Mouse (Mus musculus): ENCODE measurements around the gene Tspan11. TPM values are rescaled to one million over a fixed set of nuclear protein-coding genes. Genes with fewer than 3 reads are reported as not detected.

The Tspan11 gene
- polyA plus RNA-seq, 1 experiment from 2014 or later = 11.7 TPM

DNA sequence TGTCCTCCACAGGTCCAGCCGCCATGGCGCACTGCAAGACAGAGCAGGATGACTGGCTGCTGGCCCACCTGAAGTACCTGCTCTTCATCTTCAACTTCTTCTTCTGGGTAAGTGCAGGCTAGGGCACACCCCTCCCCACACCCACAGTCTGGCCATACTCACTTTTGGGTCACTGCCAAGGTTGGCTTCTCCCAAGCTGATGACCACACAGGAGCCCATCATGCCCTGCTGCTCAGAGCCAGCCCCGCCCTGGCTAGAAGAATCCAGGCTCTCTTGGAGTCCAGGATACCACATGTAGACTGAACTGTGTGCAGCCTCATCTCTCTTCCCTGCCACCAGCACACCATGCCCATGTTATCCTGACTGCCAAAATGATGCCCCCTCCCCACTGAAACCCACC lies 25.5 kb downstream of the Tspan11 start:
- Histone ChIP-seq H3K27me3 (ENCODE audit: control insufficient read depth, insufficient read depth, low read length) (no peaks in the 10 kb centered on the region), H3K9ac (ENCODE audit: low read length) (no peak overlapping the region), H3K4me3 (ENCODE audit: low read depth, low read length) (no peak overlapping the region), H3K27ac (ENCODE audit: low read depth, low read length) (no peak overlapping the region), H3K4me2 (ENCODE audit: low read depth) (no peak overlapping the region), H3K36me3 (ENCODE audit: control insufficient read depth, insufficient read depth, low read length) (no peaks in the 10 kb centered on the region; the same call in 1 of the 2 replicates), H3K9me3 (ENCODE audit: control insufficient read depth, low read length) (no peaks in the 10 kb centered on the region), H3K4me1 (ENCODE audit: control insufficient read depth, insufficient read depth, low read length) (no peaks in the 10 kb centered on the region)
- ATAC-seq (ENCODE audit: insufficient read depth, low FRiP score, low TSS enrichment) (no peak), DNase-seq (ENCODE audit: low spot score) (no peak)
- 92% methylated on average over 3 of the region's 3 CpGs for WGBS

DNA sequence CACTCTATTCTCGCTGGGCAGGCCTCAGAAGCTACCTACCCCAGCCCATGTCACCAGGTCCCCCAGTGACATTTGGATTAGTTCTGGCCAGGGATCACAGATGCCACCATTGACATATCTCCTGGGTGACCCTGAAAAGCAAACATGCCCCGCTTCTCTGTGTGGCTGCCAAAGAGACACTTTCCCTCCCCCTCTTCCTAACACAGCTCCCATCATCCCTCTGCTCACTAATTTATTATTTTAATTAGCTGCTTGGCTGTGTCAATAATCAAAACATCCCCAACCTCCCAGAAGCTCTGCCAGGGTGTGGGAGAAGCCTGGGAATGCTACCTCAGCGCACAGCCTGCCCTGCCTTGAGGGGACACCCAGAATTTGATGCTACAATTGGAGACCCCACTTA lies 29.6 kb downstream of the Tspan11 start:
- no peaks in the 10 kb centered on the region for H3K27me3 ChIP-seq (ENCODE audit: control insufficient read depth, insufficient read depth, low read length)
- 80% methylated on average over 3 of the region's 3 CpGs for WGBS
- no peak overlapping the region for H3K4me2 ChIP-seq (ENCODE audit: low read depth)
- H3K4me3 ChIP-seq (ENCODE audit: low read depth, low read length) = no peak overlapping the region
- H3K27ac ChIP-seq (ENCODE audit: low read depth, low read length) = no peak overlapping the region
- H3K36me3 ChIP-seq (ENCODE audit: control insufficient read depth, insufficient read depth, low read length) = no peaks in the 10 kb centered on the region; the same call in 1 of the 2 replicates
- no peaks in the 10 kb centered on the region for H3K4me1 ChIP-seq (ENCODE audit: control insufficient read depth, insufficient read depth, low read length)
- ATAC-seq (ENCODE audit: insufficient read depth, low FRiP score, low TSS enrichment) (no peak), DNase-seq (ENCODE audit: low spot score) (no peak)
- H3K9me3 ChIP-seq (ENCODE audit: control insufficient read depth, low read length) = no peaks in the 10 kb centered on the region
- no peak overlapping the region for H3K9ac ChIP-seq (ENCODE audit: low read length)

DNA sequence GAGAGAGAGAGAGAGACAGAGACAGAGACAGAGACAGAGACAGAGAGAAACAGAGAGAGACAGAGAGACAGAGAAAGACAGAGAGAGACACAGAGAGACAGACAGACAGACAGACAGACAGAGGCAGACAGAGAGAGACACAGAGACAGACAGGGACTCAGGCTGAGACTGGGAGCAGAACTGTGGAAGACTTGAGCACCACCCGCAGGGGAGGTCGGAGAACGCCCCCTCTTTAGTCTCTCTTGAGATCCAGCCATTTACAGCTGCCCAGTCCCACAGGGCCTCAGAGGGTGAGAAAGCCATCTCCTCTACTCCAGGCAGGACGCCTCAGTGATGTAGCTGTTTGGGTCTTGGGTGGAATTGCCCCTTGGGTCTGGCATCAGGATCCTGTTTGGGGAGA lies 30.3 kb downstream of the Tspan11 start:
- no peak for ATAC-seq (ENCODE audit: insufficient read depth, low FRiP score, low TSS enrichment)
- Histone ChIP-seq H3K36me3 (ENCODE audit: control insufficient read depth, insufficient read depth, low read length) (no peaks in the 10 kb centered on the region; the same call in 1 of the 2 replicates), H3K9me3 (ENCODE audit: control insufficient read depth, low read length) (no peaks in the 10 kb centered on the region), H3K4me2 (ENCODE audit: low read depth) (no peak overlapping the region), H3K9ac (ENCODE audit: low read length) (no peak overlapping the region), H3K4me3 (ENCODE audit: low read depth, low read length) (no peak overlapping the region), H3K27me3 (ENCODE audit: control insufficient read depth, insufficient read depth, low read length) (no peaks in the 10 kb centered on the region), H3K4me1 (ENCODE audit: control insufficient read depth, insufficient read depth, low read length) (no peaks in the 10 kb centered on the region), H3K27ac (ENCODE audit: low read depth, low read length) (no peak overlapping the region)
- 55% methylated on average over 4 of the region's 4 CpGs for WGBS
- DNase-seq (ENCODE audit: low spot score) = no peak

DNA sequence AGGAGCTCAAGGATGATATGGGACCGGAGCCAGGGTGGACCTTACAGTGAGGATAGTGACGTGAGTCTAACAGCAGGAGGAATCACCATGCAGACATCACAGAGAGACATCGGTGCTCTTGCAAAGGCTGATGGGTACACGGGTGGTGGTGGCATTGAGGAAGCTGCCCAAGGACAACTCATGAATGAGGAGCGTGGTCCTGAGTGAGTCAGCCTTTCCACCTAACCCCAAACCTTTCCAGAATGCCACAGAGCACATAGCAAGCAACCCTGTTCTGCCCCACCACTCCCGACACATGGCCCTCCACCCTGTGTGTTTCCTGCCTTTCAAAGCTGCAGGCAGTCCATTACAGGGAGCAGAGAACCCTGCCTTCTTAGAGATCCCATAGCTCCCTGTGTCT lies 32.1 kb downstream of the Tspan11 start:
- H3K9ac ChIP-seq (ENCODE audit: low read length) = no peak overlapping the region
- no peak overlapping the region for H3K4me3 ChIP-seq (ENCODE audit: low read depth, low read length)
- no peaks in the 10 kb centered on the region for H3K9me3 ChIP-seq (ENCODE audit: control insufficient read depth, low read length)
- DNase-seq (ENCODE audit: low spot score) (no peak), ATAC-seq (ENCODE audit: insufficient read depth, low FRiP score, low TSS enrichment) (no peak)
- no peak overlapping the region for H3K4me2 ChIP-seq (ENCODE audit: low read depth)
- H3K27ac ChIP-seq (ENCODE audit: low read depth, low read length) = no peak overlapping the region
- no peaks in the 10 kb centered on the region for H3K4me1 ChIP-seq (ENCODE audit: control insufficient read depth, insufficient read depth, low read length)
- H3K27me3 ChIP-seq (ENCODE audit: control insufficient read depth, insufficient read depth, low read length) = no peaks in the 10 kb centered on the region
- 86% methylated on average over 6 of the region's 6 CpGs for WGBS
- no peaks in the 10 kb centered on the region; the same call in 1 of the 2 replicates for H3K36me3 ChIP-seq (ENCODE audit: control insufficient read depth, insufficient read depth, low read length)

DNA sequence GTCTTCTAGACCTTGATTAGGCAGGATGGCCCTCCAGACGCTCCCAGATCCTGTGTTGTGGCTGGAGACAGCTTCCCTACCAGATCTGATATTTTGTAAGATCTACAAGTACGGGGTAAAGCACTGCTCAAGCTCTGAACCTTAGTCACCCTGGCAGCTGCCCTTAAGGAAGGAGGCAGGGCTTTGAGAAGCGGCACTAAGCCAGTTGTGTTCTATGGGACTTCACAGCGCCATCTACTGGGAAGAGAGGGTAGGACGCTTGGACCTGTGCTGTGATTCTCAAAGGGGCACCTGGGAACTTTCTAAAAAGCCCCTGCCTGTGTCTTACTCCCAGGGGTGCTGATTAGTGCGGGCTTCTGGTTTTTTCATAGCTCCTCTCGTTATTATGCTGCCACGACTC lies 33.3 kb downstream of the Tspan11 start:
- DNase-seq (ENCODE audit: low spot score) (peak; percentile 79), ATAC-seq (ENCODE audit: insufficient read depth, low FRiP score, low TSS enrichment) (no peak)
- H3K36me3 ChIP-seq (ENCODE audit: control insufficient read depth, insufficient read depth, low read length) = no peaks in the 10 kb centered on the region; the same call in 1 of the 2 replicates
- H3K27ac ChIP-seq (ENCODE audit: low read depth, low read length) = no peak overlapping the region
- H3K9me3 ChIP-seq (ENCODE audit: control insufficient read depth, low read length) = no peaks in the 10 kb centered on the region
- H3K4me3 ChIP-seq (ENCODE audit: low read depth, low read length) = no peak overlapping the region
- no peaks in the 10 kb centered on the region for H3K27me3 ChIP-seq (ENCODE audit: control insufficient read depth, insufficient read depth, low read length)
- no peaks in the 10 kb centered on the region for H3K4me1 ChIP-seq (ENCODE audit: control insufficient read depth, insufficient read depth, low read length)
- no peak overlapping the region for H3K4me2 ChIP-seq (ENCODE audit: low read depth)
- no peak overlapping the region for H3K9ac ChIP-seq (ENCODE audit: low read length)
- WGBS = 10% methylated on average over 8 of the region's 8 CpGs

DNA sequence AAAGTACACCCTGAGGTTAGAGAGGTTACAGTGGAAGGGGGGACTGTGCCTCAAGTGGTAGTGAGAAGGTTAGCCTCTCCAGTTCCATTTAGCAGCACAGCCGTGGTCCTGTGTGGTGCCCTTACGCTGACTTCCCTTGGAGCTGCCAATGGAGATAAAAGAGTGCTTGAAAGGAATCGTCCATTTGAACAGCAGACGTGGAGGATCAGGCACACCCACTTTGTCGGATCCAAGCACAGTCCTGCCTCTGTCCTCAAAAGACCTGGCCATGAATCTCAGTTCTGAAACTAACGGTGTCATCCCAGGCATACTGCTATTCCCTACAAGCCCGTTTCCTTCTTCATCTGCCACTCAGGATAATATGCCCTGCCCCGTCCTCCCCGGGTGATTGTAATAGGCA lies 34.6 kb downstream of the Tspan11 start:
- ATAC-seq (ENCODE audit: insufficient read depth, low FRiP score, low TSS enrichment) (no peak), DNase-seq (ENCODE audit: low spot score) (no peak)
- Histone ChIP-seq H3K9ac (ENCODE audit: low read length) (no peak overlapping the region), H3K27me3 (ENCODE audit: control insufficient read depth, insufficient read depth, low read length) (no peaks in the 10 kb centered on the region), H3K36me3 (ENCODE audit: control insufficient read depth, insufficient read depth, low read length) (no peaks in the 10 kb centered on the region), H3K4me1 (ENCODE audit: control insufficient read depth, insufficient read depth, low read length) (no peaks in the 10 kb centered on the region), H3K4me2 (ENCODE audit: low read depth) (no peak overlapping the region), H3K27ac (ENCODE audit: low read depth, low read length) (no peak overlapping the region), H3K4me3 (ENCODE audit: low read depth, low read length) (no peak overlapping the region), H3K9me3 (ENCODE audit: control insufficient read depth, low read length) (no peaks in the 10 kb centered on the region)
- 58% methylated on average over 9 of the region's 9 CpGs for WGBS

DNA sequence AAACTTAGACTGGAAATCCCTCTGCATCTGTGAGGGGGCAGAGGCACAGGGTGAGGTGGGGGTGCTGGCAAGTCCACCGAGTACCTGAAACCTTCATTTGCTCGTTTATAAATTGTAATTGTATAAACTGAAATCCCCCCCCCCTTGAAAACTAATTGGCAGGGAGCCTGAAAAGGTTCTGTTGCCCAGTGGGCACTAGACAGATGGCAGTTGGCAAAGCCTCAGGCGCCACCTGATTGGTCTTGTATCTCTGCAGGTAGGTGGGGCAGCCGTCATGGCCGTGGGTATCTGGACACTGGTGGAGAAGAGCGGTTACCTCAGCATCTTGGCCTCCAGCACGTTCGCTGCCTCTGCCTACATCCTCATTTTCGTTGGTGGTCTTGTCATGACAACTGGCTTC lies 35.9 kb downstream of the Tspan11 start:
- no peaks in the 10 kb centered on the region for H3K4me1 ChIP-seq (ENCODE audit: control insufficient read depth, insufficient read depth, low read length)
- DNase-seq (ENCODE audit: low spot score) = no peak
- H3K36me3 ChIP-seq (ENCODE audit: control insufficient read depth, insufficient read depth, low read length) = no peaks in the 10 kb centered on the region
- no peak overlapping the region for H3K4me2 ChIP-seq (ENCODE audit: low read depth)
- no peaks in the 10 kb centered on the region for H3K9me3 ChIP-seq (ENCODE audit: control insufficient read depth, low read length)
- H3K27ac ChIP-seq (ENCODE audit: low read depth, low read length) = no peak overlapping the region
- no peak overlapping the region for H3K4me3 ChIP-seq (ENCODE audit: low read depth, low read length)
- ATAC-seq (ENCODE audit: insufficient read depth, low FRiP score, low TSS enrichment) = no peak
- H3K27me3 ChIP-seq (ENCODE audit: control insufficient read depth, insufficient read depth, low read length) = no peaks in the 10 kb centered on the region
- no peak overlapping the region for H3K9ac ChIP-seq (ENCODE audit: low read length)
- WGBS = 85% methylated on average over 9 of the region's 9 CpGs

DNA sequence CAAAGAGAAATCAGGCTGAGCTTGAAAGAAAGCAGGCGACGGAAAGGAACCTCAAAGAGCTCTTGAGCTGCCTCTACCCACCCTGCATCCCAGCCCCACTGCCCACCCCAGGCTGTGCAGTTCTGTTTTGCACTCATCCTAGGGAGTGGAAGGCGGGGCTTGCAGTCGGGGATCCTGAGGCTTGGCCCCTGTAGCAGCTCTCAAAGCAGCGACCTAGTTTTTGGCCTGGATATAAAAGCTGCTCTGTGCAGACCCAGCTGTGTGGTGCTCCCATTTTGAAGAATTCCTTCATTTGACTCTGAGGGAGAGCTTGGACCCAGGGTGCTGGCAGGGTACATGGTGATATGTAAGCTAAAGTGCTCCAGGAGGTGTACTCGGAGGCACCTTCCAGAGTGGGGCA lies 37.4 kb downstream of the Tspan11 start:
- Histone ChIP-seq H3K4me2 (ENCODE audit: low read depth) (no peak overlapping the region), H3K9ac (ENCODE audit: low read length) (no peak overlapping the region), H3K27me3 (ENCODE audit: control insufficient read depth, insufficient read depth, low read length) (no peaks in the 10 kb centered on the region), H3K4me3 (ENCODE audit: low read depth, low read length) (no peak overlapping the region), H3K9me3 (ENCODE audit: control insufficient read depth, low read length) (no peaks in the 10 kb centered on the region), H3K4me1 (ENCODE audit: control insufficient read depth, insufficient read depth, low read length) (no peaks in the 10 kb centered on the region), H3K27ac (ENCODE audit: low read depth, low read length) (no peak overlapping the region), H3K36me3 (ENCODE audit: control insufficient read depth, insufficient read depth, low read length) (no peaks in the 10 kb centered on the region)
- DNase-seq (ENCODE audit: low spot score) (no peak), ATAC-seq (ENCODE audit: insufficient read depth, low FRiP score, low TSS enrichment) (no peak)
- WGBS = 76% methylated on average over 6 of the region's 6 CpGs

DNA sequence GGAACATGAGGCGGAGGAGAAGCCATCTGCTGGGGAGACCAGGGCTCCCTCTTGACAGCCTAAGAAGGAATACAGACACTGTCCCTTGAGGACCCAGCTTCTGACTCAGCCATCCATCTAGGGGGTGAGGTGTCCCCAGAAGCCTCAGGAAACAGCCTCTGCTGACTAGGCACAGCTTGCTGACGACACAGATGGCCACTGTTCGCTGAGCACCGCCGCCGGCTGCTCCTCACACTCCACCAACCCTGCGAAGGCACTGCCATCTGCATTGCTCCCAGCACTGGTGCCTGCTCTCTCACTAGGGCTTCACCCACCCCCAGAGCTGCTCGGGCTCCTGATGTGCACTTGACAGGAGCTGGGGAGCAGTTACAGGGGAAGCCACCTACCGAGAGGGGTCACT lies 38.5 kb downstream of the Tspan11 start:
- no peak for ATAC-seq (ENCODE audit: insufficient read depth, low FRiP score, low TSS enrichment)
- Histone ChIP-seq H3K9me3 (ENCODE audit: control insufficient read depth, low read length) (no peaks in the 10 kb centered on the region), H3K27me3 (ENCODE audit: control insufficient read depth, insufficient read depth, low read length) (no peaks in the 10 kb centered on the region), H3K4me1 (ENCODE audit: control insufficient read depth, insufficient read depth, low read length) (no peaks in the 10 kb centered on the region), H3K27ac (ENCODE audit: low read depth, low read length) (no peak overlapping the region), H3K4me3 (ENCODE audit: low read depth, low read length) (no peak overlapping the region), H3K9ac (ENCODE audit: low read length) (no peak overlapping the region), H3K4me2 (ENCODE audit: low read depth) (no peak overlapping the region), H3K36me3 (ENCODE audit: control insufficient read depth, insufficient read depth, low read length) (no peaks in the 10 kb centered on the region)
- no peak for DNase-seq (ENCODE audit: low spot score)
- 65% methylated on average over 9 of the region's 9 CpGs for WGBS

Data from neural tube, embryonic 11.5 days (tissue).